Mouse (Mus musculus): ENCODE data around the gene Hoxb6.

The Hoxb6 gene

GRCm38 (mm10) chr11:96350791-96351190 lies 58.5 kb downstream of the Hoxb6 start:
- DNase-seq (ENCODE audit: low spot score in 2 of 2): no peak

Measured in spleen, postnatal 10 days (tissue).